Mouse (Mus musculus): ENCODE measurements around the gene Plxnc1. TPM values are rescaled to one million over a fixed set of nuclear protein-coding genes. Genes with fewer than 3 reads are reported as not detected.

Plxnc1 gene
- polyA plus RNA-seq, 1 experiment from 2014 or later, result 2.5 TPM

DNA sequence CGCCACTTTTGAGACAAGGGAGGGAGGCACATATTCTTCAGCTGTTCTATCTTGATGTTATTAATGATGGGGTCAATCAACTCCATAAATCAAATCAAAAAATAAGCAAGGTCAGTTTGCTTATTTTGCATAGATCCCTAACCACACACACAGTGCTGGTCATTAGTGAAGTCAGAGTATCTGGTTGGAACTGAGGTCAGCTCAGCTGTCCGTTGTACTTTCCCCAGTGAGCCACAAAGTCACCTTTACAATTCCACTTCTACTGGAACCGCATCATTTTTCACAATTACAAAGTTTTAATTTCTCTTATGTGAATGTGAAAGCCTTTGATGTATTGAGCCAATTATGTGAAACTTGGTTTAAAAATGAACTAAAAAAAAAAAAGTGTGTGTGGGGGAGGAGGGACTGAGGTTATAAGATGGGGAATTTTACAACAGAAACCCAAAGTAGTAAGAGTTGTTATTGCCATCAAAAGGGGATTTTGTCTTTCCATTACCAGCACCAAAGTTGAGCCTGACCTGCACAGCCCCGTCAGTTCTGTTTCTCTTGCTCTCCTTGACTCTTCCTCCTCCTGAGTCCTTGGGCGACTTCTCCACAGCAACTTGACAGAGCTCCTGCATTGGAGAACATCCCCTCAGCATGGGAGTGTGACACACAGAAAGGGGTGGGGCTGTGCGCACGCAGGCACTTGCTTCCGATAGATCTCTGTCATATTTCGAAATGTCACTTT lies 80.3 kb downstream of the Plxnc1 start:
- Histone ChIP-seq H3K9me3 (replicated peaks) (no peaks in the 10 kb centered on the region), H3K4me1 (peaks cover 9% of the 10 kb centered on the region; the same call in 1 of the 2 replicates), H3K36me3 (no peaks in the 10 kb centered on the region), H3K4me2 (replicated peaks) (no peak overlapping the region), H3K27me3 (no peaks in the 10 kb centered on the region), H3K9ac (no peak overlapping the region), H3K27ac (replicated peaks) (no peak overlapping the region), H3K4me3 (replicated peaks) (no peak overlapping the region)
- 79% methylated on average over 9 of the region's 9 CpGs for WGBS
- ATAC-seq (ENCODE audit: insufficient number of reproducible peaks, low FRiP score, low TSS enrichment, low read depth), result no peak

DNA sequence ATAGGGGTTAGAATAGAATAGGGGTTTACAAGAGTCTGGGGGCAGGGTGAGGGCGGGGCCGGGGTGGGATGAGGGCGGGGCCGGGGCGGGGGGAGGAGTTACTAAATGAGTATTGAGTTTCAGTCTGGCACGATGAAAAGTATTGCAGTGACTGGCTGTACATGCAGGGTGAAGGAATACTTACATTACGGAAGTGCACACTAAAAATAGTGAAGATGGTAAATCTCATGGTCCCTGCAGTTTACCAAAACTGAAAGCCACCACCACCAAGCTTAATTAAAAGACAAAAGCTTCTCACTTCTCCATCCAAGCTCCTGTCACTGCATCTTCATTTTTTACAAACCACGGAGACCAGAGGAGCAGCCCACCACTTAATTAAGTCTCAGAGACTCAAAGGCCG lies 81.4 kb downstream of the Plxnc1 start:
- Histone ChIP-seq H3K27ac (replicated peaks) (no peak overlapping the region), H3K9ac (no peak overlapping the region), H3K27me3 (no peaks in the 10 kb centered on the region), H3K9me3 (replicated peaks) (no peaks in the 10 kb centered on the region), H3K4me3 (replicated peaks) (no peak overlapping the region), H3K4me2 (replicated peaks) (no peak overlapping the region), H3K36me3 (no peaks in the 10 kb centered on the region), H3K4me1 (peaks cover 9% of the 10 kb centered on the region; the same call in 1 of the 2 replicates)
- WGBS, result 78% methylated on average over 9 of the region's 9 CpGs
- no peak for ATAC-seq (ENCODE audit: insufficient number of reproducible peaks, low FRiP score, low TSS enrichment, low read depth)

GRCm38 (mm10) chr10:94860870-94861269 lies 83.8 kb downstream of the Plxnc1 start:
- Histone ChIP-seq H3K9me3 (replicated peaks) (no peaks in the 10 kb centered on the region), H3K27me3 (no peaks in the 10 kb centered on the region), H3K4me1 (no peaks in the 10 kb centered on the region), H3K36me3 (no peaks in the 10 kb centered on the region), H3K9ac (no peak overlapping the region), H3K4me3 (replicated peaks) (no peak overlapping the region), H3K27ac (replicated peaks) (no peak overlapping the region), H3K4me2 (replicated peaks) (no peak overlapping the region)
- 93% methylated on average over 4 of the region's 4 CpGs for WGBS
- ATAC-seq (ENCODE audit: insufficient number of reproducible peaks, low FRiP score, low TSS enrichment, low read depth), result no peak

GRCm38 (mm10) chr10:94858277-94859033 lies 86.2 kb downstream of the Plxnc1 start:
- H3K9me3 ChIP-seq (replicated peaks), result no peaks in the 10 kb centered on the region
- no peak overlapping the region for H3K4me3 ChIP-seq (replicated peaks)
- H3K27ac ChIP-seq (replicated peaks), result no peak overlapping the region
- no peak for ATAC-seq (ENCODE audit: insufficient number of reproducible peaks, low FRiP score, low TSS enrichment, low read depth)
- H3K9ac ChIP-seq, result no peak overlapping the region
- no peaks in the 10 kb centered on the region for H3K27me3 ChIP-seq
- WGBS, result 84% methylated on average over 6 of the region's 6 CpGs
- H3K4me2 ChIP-seq (replicated peaks), result no peak overlapping the region
- H3K36me3 ChIP-seq, result no peaks in the 10 kb centered on the region
- H3K4me1 ChIP-seq, result no peaks in the 10 kb centered on the region

GRCm38 (mm10) chr10:94850565-94850964 lies 94.1 kb downstream of the Plxnc1 start:
- WGBS, result 49% methylated on average over 4 of the region's 4 CpGs
- Histone ChIP-seq H3K27ac (replicated peaks) (no peak overlapping the region), H3K4me1 (no peaks in the 10 kb centered on the region), H3K36me3 (no peaks in the 10 kb centered on the region), H3K4me3 (replicated peaks) (no peak overlapping the region), H3K9ac (no peak overlapping the region), H3K27me3 (no peaks in the 10 kb centered on the region), H3K4me2 (replicated peaks) (no peak overlapping the region), H3K9me3 (replicated peaks) (no peaks in the 10 kb centered on the region)
- ATAC-seq (ENCODE audit: insufficient number of reproducible peaks, low FRiP score, low TSS enrichment, low read depth), result no peak

DNA sequence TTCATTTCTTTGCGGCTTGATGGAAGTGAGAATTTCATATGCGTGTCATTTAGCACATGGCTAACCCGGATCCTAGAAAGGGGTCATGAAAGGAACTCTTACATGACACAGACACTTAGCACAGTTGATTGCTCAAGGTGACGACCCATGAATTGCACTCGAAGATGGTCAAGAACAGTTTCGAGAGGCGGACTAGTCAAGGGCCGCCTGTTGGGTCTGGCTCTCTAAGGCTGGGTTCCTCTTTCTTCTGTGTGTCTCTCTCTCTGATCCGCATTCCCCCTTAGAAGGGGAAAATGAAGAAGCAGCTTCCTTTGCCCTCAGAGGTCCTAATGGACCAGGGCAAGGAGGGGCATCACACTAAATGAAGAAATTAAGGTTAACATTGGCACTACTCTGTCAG lies 94.7 kb downstream of the Plxnc1 start:
- H3K27ac ChIP-seq (replicated peaks), result no peak overlapping the region
- 87% methylated on average over 9 of the region's 9 CpGs for WGBS
- no peak overlapping the region for H3K9ac ChIP-seq
- no peak for ATAC-seq (ENCODE audit: insufficient number of reproducible peaks, low FRiP score, low TSS enrichment, low read depth)
- no peaks in the 10 kb centered on the region for H3K9me3 ChIP-seq (replicated peaks)
- no peak overlapping the region for H3K4me2 ChIP-seq (replicated peaks)
- no peak overlapping the region for H3K4me3 ChIP-seq (replicated peaks)
- H3K27me3 ChIP-seq, result no peaks in the 10 kb centered on the region
- no peaks in the 10 kb centered on the region for H3K4me1 ChIP-seq
- H3K36me3 ChIP-seq, result no peaks in the 10 kb centered on the region

DNA sequence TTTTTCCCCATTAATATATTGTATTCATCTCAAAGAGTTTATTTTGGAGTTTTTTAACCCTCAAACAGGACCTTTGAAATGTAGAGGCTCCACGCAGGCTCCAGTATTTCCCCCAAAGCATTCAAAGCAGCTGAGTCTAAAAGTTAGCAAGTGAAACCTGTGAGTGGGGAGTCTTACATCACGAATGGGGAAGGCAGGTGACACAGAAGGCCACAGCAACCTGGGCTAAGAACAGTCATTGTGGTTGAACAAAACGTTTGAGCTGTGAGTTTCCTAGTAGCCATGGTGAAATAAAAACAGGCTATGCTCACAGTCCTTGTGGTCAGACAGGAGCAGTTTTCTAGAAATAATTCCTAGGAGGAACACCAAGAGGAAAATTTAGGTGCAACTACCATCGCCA lies 95.3 kb downstream of the Plxnc1 start:
- Histone ChIP-seq H3K9me3 (replicated peaks) (no peaks in the 10 kb centered on the region), H3K9ac (no peak overlapping the region), H3K4me3 (replicated peaks) (no peak overlapping the region), H3K4me2 (replicated peaks) (no peak overlapping the region), H3K27ac (replicated peaks) (no peak overlapping the region), H3K36me3 (no peaks in the 10 kb centered on the region), H3K27me3 (no peaks in the 10 kb centered on the region), H3K4me1 (no peaks in the 10 kb centered on the region)
- WGBS, result 77% methylated on average over 4 of the region's 4 CpGs
- no peak for ATAC-seq (ENCODE audit: insufficient number of reproducible peaks, low FRiP score, low TSS enrichment, low read depth)

- WGBS, result 86% methylated on average over 6 of the region's 6 CpGs
- Histone ChIP-seq H3K36me3 (no peaks in the 10 kb centered on the region), H3K9me3 (replicated peaks) (no peaks in the 10 kb centered on the region), H3K27me3 (no peaks in the 10 kb centered on the region), H3K27ac (replicated peaks) (no peak overlapping the region), H3K4me1 (no peaks in the 10 kb centered on the region), H3K9ac (no peak overlapping the region), H3K4me3 (replicated peaks) (no peak overlapping the region), H3K4me2 (replicated peaks) (no peak overlapping the region)
- ATAC-seq (ENCODE audit: insufficient number of reproducible peaks, low FRiP score, low TSS enrichment, low read depth), result no peak
These were observed 96.3 kb downstream of the Plxnc1 start for GRCm38 (mm10) chr10:94848344-94848743.

DNA sequence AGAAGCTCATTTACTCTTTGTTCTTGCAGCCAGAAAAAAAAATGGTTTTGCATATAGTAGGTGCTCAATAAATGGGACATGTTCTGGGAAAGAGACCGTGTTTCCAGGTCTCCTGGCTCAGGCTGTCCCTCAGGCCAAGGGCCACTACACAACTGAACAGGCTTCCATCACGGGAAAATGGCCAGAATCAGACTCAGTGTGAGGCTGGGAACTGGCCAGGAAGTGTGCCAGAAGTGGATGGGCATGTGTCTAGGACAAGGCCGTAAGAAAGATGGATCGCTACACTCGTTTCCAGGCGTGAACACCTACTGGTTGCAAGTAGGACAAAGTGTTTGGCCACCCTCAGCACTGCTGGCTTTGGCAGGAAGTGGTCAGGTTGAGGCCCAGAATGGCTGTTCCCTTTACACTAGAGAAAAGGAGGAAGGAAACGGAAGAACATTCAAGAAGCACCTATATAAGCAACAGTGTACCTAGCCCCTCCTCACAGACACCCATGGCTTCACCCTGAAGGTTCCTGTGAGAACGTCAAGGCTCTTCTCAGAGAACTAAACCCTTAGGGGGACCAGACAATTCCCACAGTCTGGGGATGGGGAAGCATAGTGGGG lies 98.0 kb downstream of the Plxnc1 start:
- ATAC-seq (ENCODE audit: insufficient number of reproducible peaks, low FRiP score, low TSS enrichment, low read depth), result no peak
- no peak overlapping the region for H3K27ac ChIP-seq (replicated peaks)
- no peaks in the 10 kb centered on the region for H3K36me3 ChIP-seq
- H3K9ac ChIP-seq, result no peak overlapping the region
- no peaks in the 10 kb centered on the region for H3K27me3 ChIP-seq
- H3K4me2 ChIP-seq (replicated peaks), result no peak overlapping the region
- no peak overlapping the region for H3K4me3 ChIP-seq (replicated peaks)
- 82% methylated on average over 8 of the region's 8 CpGs for WGBS
- no peaks in the 10 kb centered on the region for H3K4me1 ChIP-seq
- no peaks in the 10 kb centered on the region for H3K9me3 ChIP-seq (replicated peaks)

GRCm38 (mm10) chr10:94844692-94845091 lies 99.9 kb downstream of the Plxnc1 start:
- 88% methylated on average over 6 of the region's 6 CpGs for WGBS
- H3K9me3 ChIP-seq (replicated peaks), result no peaks in the 10 kb centered on the region
- no peak overlapping the region for H3K9ac ChIP-seq
- no peaks in the 10 kb centered on the region for H3K4me1 ChIP-seq
- H3K27me3 ChIP-seq, result no peaks in the 10 kb centered on the region
- no peak overlapping the region for H3K4me2 ChIP-seq (replicated peaks)
- H3K36me3 ChIP-seq, result no peaks in the 10 kb centered on the region
- H3K4me3 ChIP-seq (replicated peaks), result no peak overlapping the region
- no peak for ATAC-seq (ENCODE audit: insufficient number of reproducible peaks, low FRiP score, low TSS enrichment, low read depth)
- no peak overlapping the region for H3K27ac ChIP-seq (replicated peaks)

DNA sequence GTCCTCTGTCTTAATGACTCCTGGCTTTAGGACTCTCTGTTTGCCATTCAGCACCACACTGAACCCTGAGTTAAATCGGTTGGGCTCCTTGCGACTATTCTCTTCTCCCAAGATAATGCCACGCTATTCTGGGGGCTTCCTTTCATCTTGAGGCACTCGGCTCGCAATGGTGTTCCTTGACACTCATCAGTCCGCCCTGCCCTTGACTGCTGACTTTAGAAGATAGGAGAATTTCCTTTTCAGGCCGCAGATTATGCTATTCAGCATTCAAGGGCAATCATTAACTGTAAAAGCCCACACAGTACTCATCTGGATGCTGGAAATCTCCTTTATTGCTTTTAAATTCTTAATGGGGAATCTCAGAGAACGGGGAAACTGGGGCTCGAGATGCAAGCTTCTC lies 108.8 kb downstream of the Plxnc1 start:
- Histone ChIP-seq H3K36me3 (no peaks in the 10 kb centered on the region), H3K4me1 (no peaks in the 10 kb centered on the region), H3K4me3 (replicated peaks) (no peak overlapping the region), H3K27me3 (no peaks in the 10 kb centered on the region), H3K9ac (no peak overlapping the region), H3K4me2 (replicated peaks) (no peak overlapping the region), H3K9me3 (replicated peaks) (no peaks in the 10 kb centered on the region), H3K27ac (replicated peaks) (no peak overlapping the region)
- 88% methylated on average over 9 of the region's 9 CpGs for WGBS
- ATAC-seq (ENCODE audit: insufficient number of reproducible peaks, low FRiP score, low TSS enrichment, low read depth), result no peak

Measured in embryonic facial prominence, embryonic 15.5 days (tissue).